Mouse (Mus musculus) urinary bladder, postnatal 36 days (tissue): Measurements from ENCODE around the gene Olfr1155.

Source experiments
- DNase-seq, 2 experiments: peaks; one replicate each; pipeline ENCODE4 v3.0.0; 2022; ENCODE audit warnings: low spot score in 2 of 2, mixed read lengths in 1 of 2

The Olfr1155 gene

DNA sequence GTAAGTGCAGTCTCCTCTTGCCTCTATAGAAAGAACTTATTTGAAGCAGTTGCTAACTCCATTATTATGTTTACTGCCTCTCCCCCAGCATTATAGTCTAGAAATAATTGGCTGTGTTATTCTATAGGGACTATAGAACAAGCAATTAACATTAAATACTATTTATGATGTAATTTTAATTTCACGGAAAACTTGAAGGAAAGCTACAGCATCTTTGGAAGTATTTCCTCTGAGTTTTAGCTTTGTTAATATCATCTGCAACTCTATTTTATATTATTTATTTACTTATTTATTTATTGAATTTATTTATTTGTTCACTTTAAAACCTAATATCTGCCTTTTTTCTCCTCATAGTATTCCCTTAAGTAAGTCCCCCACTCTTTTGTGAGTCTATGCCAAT lies at the start of gene Olfr1155:
TSS of gene Olfr1155 (minus strand) at position 101 of the 400 bp plus-strand sequence.
- no peak for DNase-seq

DNA sequence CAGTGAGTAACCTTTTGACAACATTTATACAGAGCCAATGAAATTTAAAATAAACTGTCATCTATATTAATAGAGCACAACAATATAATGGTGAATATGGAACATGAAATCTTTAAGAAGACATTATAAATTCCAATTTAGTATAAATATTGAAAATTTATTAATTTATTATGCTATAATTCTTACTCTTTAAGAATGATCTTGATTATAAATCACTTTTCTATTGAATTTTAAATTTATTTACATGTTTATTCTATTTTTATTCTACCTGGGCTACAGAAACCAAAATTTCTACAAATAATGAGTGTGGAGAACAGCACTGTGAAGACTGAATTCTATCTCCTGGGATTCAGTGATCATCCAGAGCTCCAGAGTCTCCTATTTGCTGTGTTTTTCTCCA lies 44.9 kb upstream of the Olfr1155 start, which contains the start of gene Olfr1158:
TSS of gene Olfr1158 (plus strand) at position 301 of the 400 bp plus-strand sequence.
- DNase-seq = no peak

DNA sequence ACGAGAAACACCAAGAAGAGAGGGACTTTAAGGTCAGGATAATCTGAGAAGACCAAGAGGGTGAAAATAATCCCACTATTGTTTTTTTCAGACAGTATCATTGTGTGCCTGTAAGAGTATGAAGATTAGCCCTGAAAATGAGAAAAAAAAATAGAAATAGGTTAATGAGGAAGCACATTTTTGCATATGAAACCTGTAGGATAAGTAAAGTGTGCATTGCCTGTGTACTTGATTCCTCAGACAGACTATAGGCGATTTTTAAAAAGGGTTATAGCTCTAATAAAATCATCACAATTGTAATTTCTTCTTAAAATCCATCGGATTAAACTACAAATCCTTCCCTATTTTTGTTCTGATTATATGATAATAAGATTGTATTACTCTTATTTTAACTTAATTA lies 29.6 kb upstream of the Olfr1155 start, which contains the start of gene Olfr74:
TSS of gene Olfr74 (minus strand) at position 101 of the 400 bp plus-strand sequence.
- no peak for DNase-seq

DNA sequence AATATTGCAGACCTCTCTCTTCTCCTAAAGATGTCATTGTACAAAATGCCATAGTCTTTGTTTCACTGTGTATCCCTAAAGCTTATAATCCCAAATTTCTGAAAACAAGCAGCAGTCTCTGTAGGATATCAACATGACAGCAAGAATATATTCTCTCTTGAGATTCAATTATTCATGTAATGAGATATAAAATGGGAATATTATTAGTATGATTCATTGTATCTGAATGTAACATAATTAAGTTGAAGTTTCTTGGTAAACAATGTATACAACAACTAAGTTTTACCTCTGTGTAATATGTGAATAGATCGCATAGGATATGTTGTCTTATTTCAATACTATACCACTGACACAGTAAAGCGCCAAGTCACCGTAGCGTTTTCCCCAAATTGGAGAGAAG lies 23.3 kb upstream of the Olfr1155 start, which contains the start of gene Olfr1157:
TSS of gene Olfr1157 (minus strand) at position 101 of the 400 bp plus-strand sequence.
- no peak for DNase-seq

DNA sequence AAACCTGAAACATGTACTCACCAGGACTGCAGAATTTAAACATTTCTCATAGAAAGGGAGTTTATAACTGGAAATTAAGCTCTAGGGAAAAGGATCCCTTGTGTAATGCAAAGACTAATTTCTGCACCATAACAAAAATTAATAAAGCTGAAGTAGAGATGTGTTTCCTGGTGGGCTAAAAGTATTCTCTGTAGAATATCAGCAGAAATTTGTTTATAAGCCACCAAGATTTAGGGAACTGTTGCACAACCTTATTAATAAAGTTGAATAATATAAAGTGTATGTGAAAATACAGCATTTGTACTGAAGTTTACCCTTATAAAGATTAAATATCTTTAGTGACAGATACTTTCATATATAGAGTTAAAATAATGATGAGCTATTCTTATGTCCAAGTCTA lies 8.1 kb upstream of the Olfr1155 start, which contains the start of gene Olfr1156:
TSS of gene Olfr1156 (minus strand) at position 101 of the 400 bp plus-strand sequence.
- no peak for DNase-seq

DNA sequence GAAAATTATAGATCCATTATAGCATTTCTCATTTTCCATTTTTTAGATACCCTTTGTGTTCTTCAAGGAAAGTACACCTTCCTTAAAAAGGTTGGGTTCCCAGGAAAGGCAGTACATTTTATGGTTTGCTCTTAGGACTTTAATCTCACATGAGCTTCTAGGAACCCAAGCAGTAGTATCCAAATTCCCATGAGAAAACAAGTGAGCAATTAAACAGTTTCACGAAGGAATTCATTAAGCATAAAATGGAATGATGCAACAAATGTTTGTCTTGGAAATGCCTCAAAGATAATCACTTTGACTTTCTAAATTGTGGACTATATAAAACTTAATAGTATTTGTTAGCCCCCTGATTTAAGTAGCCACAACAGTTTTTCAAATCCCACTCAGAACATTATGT lies 39.9 kb downstream of the Olfr1155 start, which contains the start of gene Olfr1154:
TSS of gene Olfr1154 (minus strand) at position 101 of the 400 bp plus-strand sequence.
- DNase-seq = no peak

DNA sequence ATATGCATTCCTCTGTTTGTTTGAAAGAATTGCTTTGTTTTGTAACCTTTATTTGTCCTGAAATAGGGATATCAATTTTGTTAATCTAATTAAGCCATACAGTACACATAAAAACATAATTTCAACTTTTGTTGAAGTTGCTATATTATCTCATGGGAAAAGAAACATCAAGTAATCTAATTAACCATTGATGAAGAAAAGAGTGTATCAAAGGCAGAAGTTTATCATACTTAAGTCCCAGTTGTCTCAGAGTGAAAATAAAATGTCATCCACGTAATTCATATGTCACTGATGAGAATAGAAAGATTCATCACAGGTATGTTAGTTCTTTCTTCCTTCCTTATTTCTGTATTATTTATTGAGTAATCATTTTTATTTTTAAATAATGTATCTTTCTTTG lies 50.3 kb downstream of the Olfr1155 start, which contains the start of gene Olfr1153:
TSS of gene Olfr1153 (plus strand) at position 301 of the 400 bp plus-strand sequence.
- no peak for DNase-seq
